Comparison of ENCODE assay signal across 9 mouse cellular contexts in the genomic region with DNA sequence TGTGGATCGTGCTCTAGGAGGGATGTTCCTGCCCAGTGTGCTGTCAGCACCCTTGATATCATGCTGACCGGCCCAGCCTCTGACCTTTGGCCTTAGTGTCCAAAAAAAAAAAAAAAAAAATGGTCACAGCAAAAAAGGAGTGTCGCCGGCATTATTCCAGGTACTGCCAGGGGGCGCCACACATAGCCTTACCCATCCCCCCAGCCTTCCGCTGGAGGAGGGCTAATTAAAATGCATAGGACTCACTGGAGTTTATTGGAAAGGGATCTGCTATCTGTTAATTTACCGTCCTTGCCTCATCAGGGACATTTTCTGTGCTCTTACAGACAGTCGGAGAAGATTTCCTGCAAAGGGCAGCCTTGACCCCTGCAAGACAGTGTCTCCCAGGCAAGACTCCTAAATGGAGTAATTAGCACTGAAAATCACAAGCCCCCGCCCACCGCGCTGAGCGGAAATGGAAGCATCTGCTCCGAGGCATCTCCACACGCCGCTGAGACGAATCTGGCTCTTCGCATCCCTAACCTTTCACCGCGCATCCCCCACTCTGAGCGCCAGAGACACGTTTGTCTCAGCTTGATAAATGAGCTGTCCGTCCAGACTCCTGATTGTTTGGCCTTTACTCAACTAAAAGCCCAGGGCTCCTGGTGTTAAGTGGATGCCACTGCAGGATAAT. TPM values are rescaled to one million over a fixed set of nuclear protein-coding genes. Genes with fewer than 3 reads are reported as not detected.
DNase-seq lines count a peak whose midpoint lies in the region; ATAC-seq lines count a peak whose summit lies in the region.
"Had no signal": no experiment of that assay in that cellular context is flagged by ENCODE, and none has a peak within 500 bp of the region (broad histone marks: within the 10 kb centered on the region; RNA-seq: fewer than 3 reads in every experiment).

No protein-coding gene starts in this region.

- no peak overlapping the region for H3K4me3 ChIP-seq in kidney, embryonic 16.5 days (ENCODE audit: low read length)
- peak overlapping the region; percentile 6; the same call in 1 of the 2 replicates for H3K4me3 ChIP-seq in forebrain, embryonic 13.5 days
- no peak overlapping the region for H3K4me3 ChIP-seq in neural tube, embryonic 11.5 days (ENCODE audit: low read depth, low read length)

- H3K9ac ChIP-seq in kidney, embryonic 16.5 days (replicated peaks; ENCODE audit: low read length): no peak overlapping the region
- H3K9ac ChIP-seq in forebrain, embryonic 13.5 days: no peak overlapping the region
- H3K9ac ChIP-seq in neural tube, embryonic 11.5 days (ENCODE audit: low read length): no peak overlapping the region

- H3K36me3 ChIP-seq in kidney, embryonic 16.5 days (ENCODE audit: insufficient read depth, low read length): no peaks in the 10 kb centered on the region
- H3K36me3 ChIP-seq in forebrain, embryonic 13.5 days (ENCODE audit: poor library complexity, severe bottlenecking): no peaks in the 10 kb centered on the region
- no peaks in the 10 kb centered on the region for H3K36me3 ChIP-seq in neural tube, embryonic 11.5 days (ENCODE audit: control insufficient read depth, insufficient read depth, low read length)

- WGBS in kidney, embryonic 16.5 days: 9% methylated on average over 22 of the region's 22 CpGs
- 6% methylated on average over 22 of the region's 22 CpGs for WGBS in forebrain, embryonic 13.5 days
- 5% methylated on average over 22 of the region's 22 CpGs for WGBS in neural tube, embryonic 11.5 days

- H3K9me3 ChIP-seq in kidney, embryonic 16.5 days (ENCODE audit: low read length): no peaks in the 10 kb centered on the region
- no peaks in the 10 kb centered on the region for H3K9me3 ChIP-seq in forebrain, embryonic 13.5 days (replicated peaks)
- H3K9me3 ChIP-seq in neural tube, embryonic 11.5 days (ENCODE audit: control insufficient read depth, low read length): no peaks in the 10 kb centered on the region

- ATAC-seq in kidney, embryonic 16.5 days (ENCODE audit: low FRiP score, low TSS enrichment): no peak
- ATAC-seq in forebrain, embryonic 13.5 days: peak; percentile 43; the same call in 1 of the 2 replicates
- ATAC-seq in neural tube, embryonic 11.5 days (ENCODE audit: insufficient read depth, low FRiP score, low TSS enrichment): no peak
- ATAC-seq in erythroid progenitor cell, adult 5-6 weeks (replicated peaks; ENCODE audit: low FRiP score, poor library complexity, severe bottlenecking): no peak

- peak overlapping the region; percentile 6; the same call in 1 of the 2 replicates for H3K4me2 ChIP-seq in kidney, embryonic 16.5 days (replicated peaks; ENCODE audit: low read depth, low read length)
- H3K4me2 ChIP-seq in forebrain, embryonic 13.5 days: peak overlapping the region; percentile 50
- H3K4me2 ChIP-seq in neural tube, embryonic 11.5 days (ENCODE audit: low read depth): peak overlapping the region; percentile 38

- H3K27ac ChIP-seq in kidney, embryonic 16.5 days (ENCODE audit: low read length): no peak overlapping the region
- H3K27ac ChIP-seq in forebrain, embryonic 13.5 days: no peak overlapping the region
- H3K27ac ChIP-seq in neural tube, embryonic 11.5 days (ENCODE audit: low read depth, low read length): no peak overlapping the region

- no peaks in the 10 kb centered on the region; the same call in 1 of the 2 replicates for H3K27me3 ChIP-seq in kidney, embryonic 16.5 days (ENCODE audit: insufficient read depth, low read length)
- peaks cover 6% of the 10 kb centered on the region for H3K27me3 ChIP-seq in forebrain, embryonic 13.5 days
- H3K27me3 ChIP-seq in neural tube, embryonic 11.5 days (ENCODE audit: control insufficient read depth, insufficient read depth, low read length): no peaks in the 10 kb centered on the region

- H3K4me1 ChIP-seq in kidney, embryonic 16.5 days (ENCODE audit: insufficient read depth, low read length): no peaks in the 10 kb centered on the region
- peaks cover 13% of the 10 kb centered on the region for H3K4me1 ChIP-seq in forebrain, embryonic 13.5 days
- peaks cover 9% of the 10 kb centered on the region; the same call in 1 of the 2 replicates for H3K4me1 ChIP-seq in neural tube, embryonic 11.5 days (ENCODE audit: control insufficient read depth, insufficient read depth, low read length)

- no peak for DNase-seq in kidney, postnatal 25 days
- peak; percentile 59 for DNase-seq in cerebellum, adult 11-12 months
- DNase-seq in neural tube, embryonic 11.5 days (ENCODE audit: low spot score): peak; percentile 66
- DNase-seq in layer of hippocampus, postnatal 36 days: no peak
- no peak for DNase-seq in kidney, postnatal 14 days
- DNase-seq: layer of hippocampus, adult 9-11 months had no signal

RNA-seq across cellular contexts. Expression of a gene that starts 38.9 kb away (rescaled TPM):
- polyA plus RNA-seq in kidney, embryonic 16.5 days (2015; fragmentation: Nextera tagmentation; extraction: Ambion mirVana): not detected in 2 replicates
- not detected in 2 replicates for polyA plus RNA-seq in forebrain, embryonic 13.5 days (2015; fragmentation: Nextera tagmentation; extraction: Ambion mirVana)
- not detected in 2 replicates for polyA plus RNA-seq in neural tube, embryonic 11.5 days (2014; fragmentation: Nextera tagmentation; extraction: Ambion mirVana)
- total RNA-seq in layer of hippocampus, postnatal 36 days (2021): not detected
- not detected in 2 replicates for total RNA-seq in erythroid progenitor cell, adult 5-6 weeks (2015; ENCODE audit: low replicate concordance)
- total RNA-seq in erythroid progenitor cell, adult 5-6 weeks (2017; ENCODE audit: low replicate concordance): not detected in 2 replicates

Comparison
In these comparisons a context has a peak if more than half of its experiments do, and no peak if none do; other contexts are left out.
1. DNase-seq: peak in cerebellum, adult 11-12 months (single experiment) and neural tube, embryonic 11.5 days (single experiment); none in kidney, postnatal 25 days (0 of 2), layer of hippocampus, postnatal 36 days (0 of 2) and kidney, postnatal 14 days (single experiment).
2. Peak in every context shown above with its lines, with median percentiles within 50 percentile points of each other: H3K4me2 ChIP-seq.